Mouse (Mus musculus) spleen, adult 10 weeks (tissue): ENCODE measurements around the gene Ecm2. TPM values are rescaled to one million over a fixed set of nuclear protein-coding genes. Genes with fewer than 3 reads are reported as not detected.

Experiments used
- polyA plus RNA-seq: library from polyadenylated mRNA; stranded (reverse); fragments of 350-450 nt; fragmentation: Illumina TruSeq; extraction: RNeasy Lipid Tissue Mini Kit (QIAGEN cat#74804); gene quantifications from one replicate; pipeline ENCODE4 v1.2.3, GENCODE M21; 2015; ENCODE audit warnings: low replicate concordance; ENCODE audit not compliant: insufficient read depth

The Ecm2 gene
- polyA plus RNA-seq, result 3.1 TPM

DNA sequence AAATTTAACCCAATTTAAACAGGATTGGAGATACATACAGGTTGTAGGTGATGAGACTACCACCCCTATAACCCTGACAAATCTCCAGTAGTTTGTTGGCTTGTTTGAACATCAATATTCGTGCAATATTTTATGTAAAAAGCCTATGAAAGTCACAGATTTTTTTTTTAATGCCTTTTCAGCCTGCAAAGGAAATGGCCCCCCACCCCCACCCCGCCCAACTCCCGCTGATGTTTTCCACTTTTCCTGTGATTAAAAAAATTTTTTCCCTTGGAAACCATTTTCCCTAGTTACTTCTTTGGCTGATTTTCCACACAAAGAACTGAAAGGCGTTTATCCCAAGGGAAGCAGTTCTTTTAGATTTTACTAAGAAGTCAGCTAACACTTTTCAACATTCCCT, at the start of gene Ecm2:
Gene Ecm2 (plus strand): TSS at position 301 of the 400 bp plus-strand sequence.

DNA sequence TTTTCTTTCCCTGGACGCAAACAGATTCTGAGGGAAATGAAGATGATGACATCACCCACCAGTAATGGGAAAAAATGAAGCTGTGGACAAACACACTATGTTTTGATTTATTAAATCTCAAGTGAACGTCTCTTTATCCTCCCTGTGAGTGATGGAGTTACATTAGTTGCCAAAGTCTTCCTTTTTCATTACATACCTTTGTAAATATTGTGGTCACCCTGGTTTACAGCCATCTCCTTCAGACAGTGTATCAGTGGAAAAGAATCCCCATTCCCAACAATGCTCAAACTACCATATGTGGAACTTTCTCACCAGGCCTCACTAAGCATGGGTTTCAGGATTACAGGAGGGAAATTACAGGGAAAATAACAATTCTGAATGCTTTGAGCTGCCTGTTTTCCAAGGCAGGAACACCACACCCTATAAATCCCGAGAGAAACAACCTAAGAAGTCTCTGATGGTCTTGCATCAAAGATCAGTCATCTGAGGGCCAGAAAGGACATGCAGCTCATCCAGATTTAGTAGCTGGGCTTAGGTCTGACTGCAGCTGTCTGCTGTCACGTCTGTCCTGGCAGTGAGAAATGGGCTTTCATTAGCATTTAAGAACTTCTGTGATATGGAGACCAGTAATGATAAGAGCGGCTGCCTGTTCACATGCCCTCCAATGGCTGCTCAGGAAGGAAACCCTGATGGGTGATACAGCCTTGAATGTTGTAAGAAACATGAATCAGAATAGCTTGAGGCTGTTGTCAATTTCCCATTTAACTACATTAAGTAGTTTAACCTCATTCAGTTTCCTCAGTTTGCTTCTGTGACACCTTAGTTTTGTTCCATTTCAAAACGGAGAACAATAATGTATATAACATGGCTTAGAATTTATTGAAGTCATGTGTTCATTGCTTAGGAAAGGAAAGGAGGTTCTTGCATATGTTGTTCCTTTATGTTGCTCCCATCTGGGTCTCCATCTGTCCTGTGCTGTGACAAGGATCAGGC, 11.9 kb upstream of the Ecm2 start, which contains the start of gene Tes3-ps:
Gene Tes3-ps (plus strand): TSS at position 943 of the 993 bp plus-strand sequence.

DNA sequence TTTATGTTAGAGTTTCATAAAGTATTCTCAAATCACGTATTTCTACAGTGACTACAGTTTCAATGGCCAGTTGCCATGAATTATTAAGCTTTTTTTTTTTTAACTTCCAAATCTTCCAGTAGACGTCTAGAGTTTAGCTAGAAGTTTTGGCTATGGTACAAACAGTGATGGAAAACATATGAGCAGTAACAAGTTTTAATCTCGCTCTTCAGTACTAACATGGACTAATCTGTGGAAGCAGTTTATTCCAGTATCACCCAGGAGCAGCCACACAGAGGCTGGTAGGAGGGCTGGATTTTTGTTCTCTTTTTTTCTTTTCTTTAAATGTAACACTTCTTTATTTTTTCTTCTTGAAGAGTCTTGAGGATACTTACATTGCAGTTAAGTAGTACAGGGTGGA, 39.7 kb downstream of the Ecm2 start, which contains the start of gene Aspn:
Gene Aspn (plus strand): TSS at position 165 of the 400 bp plus-strand sequence.

DNA sequence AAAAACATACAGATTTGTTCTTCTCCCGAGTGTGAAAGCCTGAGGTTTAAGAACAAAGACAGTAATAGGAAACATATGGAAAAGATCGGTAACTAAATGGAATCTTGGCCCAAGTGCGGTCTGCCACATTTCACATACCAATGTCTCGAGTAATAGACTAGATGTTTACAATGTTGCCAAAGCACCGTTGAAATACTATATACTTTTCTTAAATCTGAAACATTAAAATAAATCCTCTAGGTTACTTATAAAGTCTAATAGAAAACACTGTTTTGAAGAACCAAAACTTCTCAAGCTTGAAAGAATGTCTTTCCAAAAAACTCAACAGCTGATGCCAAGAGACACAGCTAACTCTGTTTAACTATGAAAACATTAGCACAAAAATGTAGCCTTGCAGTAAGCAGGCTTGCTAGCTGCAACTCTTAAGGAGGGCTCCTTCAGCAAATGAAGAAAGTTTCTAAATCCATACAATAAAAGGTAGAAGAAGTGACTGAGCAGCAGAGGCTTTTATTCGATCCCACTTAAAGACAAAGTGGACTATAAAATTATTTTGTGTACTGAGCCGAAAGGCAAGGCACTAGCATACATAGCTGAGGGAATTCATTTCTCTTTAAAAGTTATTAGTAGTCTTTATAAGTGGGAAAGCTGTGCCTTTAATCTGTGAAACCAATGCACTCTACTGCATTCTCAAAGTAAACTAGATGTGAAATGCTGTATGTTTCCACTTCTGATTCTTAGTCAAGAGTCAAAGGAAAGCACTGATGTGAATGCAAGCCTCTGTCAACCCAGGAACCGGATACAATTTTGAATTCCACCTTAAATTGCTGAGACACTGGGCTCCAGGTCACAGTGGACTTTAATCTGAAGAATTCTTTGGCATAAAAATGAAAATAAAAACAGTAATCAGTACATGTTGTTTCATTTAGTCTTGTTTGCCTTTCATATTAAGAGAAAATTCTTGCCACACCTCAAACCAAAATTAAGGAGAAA, 77.2 kb downstream of the Ecm2 start, which contains the start of gene Omd:
Gene Omd (plus strand): TSS at position 922 of the 990 bp plus-strand sequence.

Other genes starting within 250 kb of the Ecm2 start
- gene Fgd3, start 184.5 kb upstream of the Ecm2 start, polyA plus RNA-seq, result 40.0 TPM
- gene Bicd2, start 163.2 kb upstream of the Ecm2 start, polyA plus RNA-seq, result 22.9 TPM
- gene Ippk, start 83.6 kb upstream of the Ecm2 start, polyA plus RNA-seq, result 8.5 TPM
- 0.10 TPM for gene Tes3-ps, start 11.5 kb upstream of the Ecm2 start, polyA plus RNA-seq
- 3.8 TPM for gene Aspn, start 39.6 kb downstream of the Ecm2 start, polyA plus RNA-seq
- gene Omd, start 77.7 kb downstream of the Ecm2 start, polyA plus RNA-seq, result 0.79 TPM
- gene Ogn, start 103.2 kb downstream of the Ecm2 start, polyA plus RNA-seq, result 15.2 TPM
- 3.5 TPM for gene Cenpp, start 148.0 kb downstream of the Ecm2 start, polyA plus RNA-seq
- 47.7 TPM for gene Nol8, start 148.3 kb downstream of the Ecm2 start, polyA plus RNA-seq
- 50.3 TPM for gene Iars, start 177.3 kb downstream of the Ecm2 start, polyA plus RNA-seq